Mouse (Mus musculus): ENCODE measurements around the gene Sf3b6.

DNA sequence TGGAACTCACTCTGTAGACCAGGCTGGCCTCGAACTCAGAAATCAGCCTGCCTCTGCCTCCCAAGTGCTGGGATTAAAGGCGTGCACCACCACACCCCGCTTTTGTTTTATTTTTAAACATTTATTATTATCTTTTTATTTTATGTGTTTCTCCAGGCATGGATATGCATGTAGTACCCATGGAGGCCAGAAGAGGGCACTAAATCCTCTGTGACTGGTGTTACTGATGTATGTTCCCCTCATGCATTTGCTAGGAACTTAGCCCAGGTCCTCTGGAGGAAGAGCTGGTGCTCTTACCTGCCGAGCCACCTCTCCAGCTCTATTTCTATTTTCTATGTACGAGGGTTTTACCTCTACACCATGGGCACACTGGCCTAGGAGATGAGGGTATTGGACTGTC, 38.8 kb downstream of the Sf3b6 start:
- TF ChIP-seq POLR2A (IDR thresholded peaks at IDR 0.05; ENCODE audit: low read depth, low read length), result no peak
- no peak for TF ChIP-seq CTCF (IDR thresholded peaks at IDR 0.05; ENCODE audit: borderline replicate concordance, insufficient read depth, low read length)
